Mouse (Mus musculus) liver, postnatal 0 days (tissue): ENCODE data around the gene Zfp91.

Experiments used
- CTCF ChIP-seq: sonication (generic); IDR thresholded peaks from 2 replicates; pipeline ENCODE4 v1.5.1; 2016; ENCODE audit warnings: antibody characterized with exemption, low read depth
- EP300 ChIP-seq: IDR thresholded peaks from 2 replicates; pipeline ENCODE4 v1.6.1; 2016; ENCODE audit warnings: antibody characterized with exemption, low read depth, mild to moderate bottlenecking

GRCm38 (mm10) chr19:12833625-12834024 lies 37.7 kb upstream of the Zfp91 start:
- TF ChIP-seq CTCF (no peak), EP300 (peak; percentile 60; the same call in 1 of the 2 replicates)
